Mouse (Mus musculus): ENCODE measurements around the gene I830077J02Rik. TPM values are rescaled to one million over a fixed set of nuclear protein-coding genes. Genes with fewer than 3 reads are reported as not detected.

Gene I830077J02Rik
- polyA plus RNA-seq, 1 experiment from 2014 or later = 0.45 TPM

DNA sequence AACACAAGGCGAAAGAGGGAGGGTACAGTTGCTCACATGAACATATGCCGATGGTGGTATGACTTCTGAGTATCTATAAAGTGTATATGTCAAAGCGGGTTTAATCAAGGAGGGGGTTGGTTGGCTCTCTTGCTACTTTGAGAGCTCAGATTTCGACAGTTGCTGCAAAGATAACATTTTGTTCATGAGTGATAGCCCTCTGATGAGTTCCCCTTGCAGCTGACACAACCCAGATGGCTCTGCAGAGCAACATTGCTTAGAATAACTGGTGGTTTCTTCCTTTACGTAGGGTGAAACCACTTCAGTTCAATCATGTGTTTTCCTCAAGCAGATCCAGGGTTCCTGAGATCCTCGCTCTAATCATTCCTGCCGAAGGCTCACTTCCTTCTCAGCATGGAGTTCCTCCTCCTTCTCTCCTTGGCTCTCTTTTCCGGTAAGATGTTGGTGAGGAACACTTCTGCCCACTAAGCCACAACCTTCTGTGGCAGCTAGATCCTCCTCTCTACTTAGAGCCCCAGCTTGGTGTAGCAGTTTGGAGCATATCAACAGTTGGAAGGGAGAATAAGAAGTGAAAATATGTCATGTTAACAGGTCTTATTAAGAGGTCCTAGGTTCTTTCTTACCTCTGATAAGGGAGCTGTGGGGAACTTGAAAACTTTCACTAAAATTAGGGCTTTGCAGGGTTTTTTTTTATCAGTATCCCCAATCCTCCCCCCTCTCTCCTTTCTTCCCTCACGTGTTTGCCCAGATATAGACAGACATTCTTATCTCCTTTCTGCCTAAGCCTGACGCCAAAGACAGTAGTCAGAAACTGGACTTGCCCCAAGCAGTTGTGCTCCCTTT, 18.4 kb downstream of the I830077J02Rik start:
- H3K4me1 ChIP-seq (ENCODE audit: control insufficient read depth, insufficient read depth, low read length) = no peaks in the 10 kb centered on the region
- ATAC-seq (ENCODE audit: low FRiP score, low TSS enrichment) = no peak
- H3K4me2 ChIP-seq (ENCODE audit: low read length) = no peak overlapping the region
- H3K36me3 ChIP-seq (ENCODE audit: control insufficient read depth, insufficient read depth, low read length) = no peaks in the 10 kb centered on the region
- 89% methylated on average over 10 of the region's 10 CpGs for WGBS
- H3K4me3 ChIP-seq (replicated peaks; ENCODE audit: low read depth, low read length) = no peak overlapping the region
- DNase-seq = no peak
- no peak overlapping the region for H3K27ac ChIP-seq (replicated peaks; ENCODE audit: low read depth, low read length)
- H3K9me3 ChIP-seq (ENCODE audit: control insufficient read depth, low read length) = no peaks in the 10 kb centered on the region
- H3K27me3 ChIP-seq (ENCODE audit: control insufficient read depth, insufficient read depth, low read length) = no peaks in the 10 kb centered on the region
- H3K9ac ChIP-seq (replicated peaks; ENCODE audit: low read length) = no peak overlapping the region

DNA sequence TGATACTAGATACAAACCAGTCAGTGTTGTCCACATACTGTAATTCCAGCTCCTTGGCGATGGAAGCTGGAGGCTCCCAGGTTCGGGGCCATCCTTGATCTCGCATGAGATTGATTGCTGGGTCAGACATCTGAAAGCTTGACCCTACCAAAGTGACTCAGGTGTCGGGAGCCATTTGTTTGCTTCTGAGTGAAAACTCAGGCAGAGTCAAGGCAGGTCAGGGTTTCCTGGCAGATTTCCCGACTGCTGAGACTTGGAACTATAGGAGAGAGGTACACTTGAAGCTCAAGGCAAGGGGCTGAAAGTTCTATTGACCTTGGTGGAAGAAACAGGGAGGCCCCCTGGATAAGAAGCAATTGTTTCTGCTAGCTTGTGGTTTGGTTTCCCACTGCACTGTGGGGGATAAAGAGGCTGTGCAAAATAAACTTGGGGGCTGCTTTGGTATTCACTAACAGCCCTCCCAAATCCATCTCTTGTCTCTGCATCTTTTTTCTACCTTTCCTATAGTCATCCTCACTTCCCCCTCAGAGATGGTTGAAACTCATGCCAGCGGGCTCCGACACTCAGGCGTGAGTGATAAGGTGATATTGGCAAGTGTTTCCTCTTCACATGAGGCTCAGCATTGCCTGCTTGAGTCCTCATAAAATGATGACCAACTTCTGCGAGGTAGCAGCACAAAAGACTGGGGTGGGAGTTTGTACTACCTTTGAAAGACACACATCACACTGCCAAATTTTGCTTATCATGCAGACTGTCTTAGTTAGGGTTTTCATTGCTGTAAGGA, 20.2 kb downstream of the I830077J02Rik start:
- Histone ChIP-seq H3K4me3 (replicated peaks; ENCODE audit: low read depth, low read length) (no peak overlapping the region), H3K4me2 (ENCODE audit: low read length) (no peak overlapping the region), H3K27me3 (ENCODE audit: control insufficient read depth, insufficient read depth, low read length) (no peaks in the 10 kb centered on the region), H3K9me3 (ENCODE audit: control insufficient read depth, low read length) (no peaks in the 10 kb centered on the region), H3K9ac (replicated peaks; ENCODE audit: low read length) (no peak overlapping the region), H3K36me3 (ENCODE audit: control insufficient read depth, insufficient read depth, low read length) (no peaks in the 10 kb centered on the region), H3K27ac (replicated peaks; ENCODE audit: low read depth, low read length) (no peak overlapping the region), H3K4me1 (ENCODE audit: control insufficient read depth, insufficient read depth, low read length) (no peaks in the 10 kb centered on the region)
- ATAC-seq (ENCODE audit: low FRiP score, low TSS enrichment) (no peak), DNase-seq (no peak)
- 88% methylated on average over 9 of the region's 9 CpGs for WGBS

DNA sequence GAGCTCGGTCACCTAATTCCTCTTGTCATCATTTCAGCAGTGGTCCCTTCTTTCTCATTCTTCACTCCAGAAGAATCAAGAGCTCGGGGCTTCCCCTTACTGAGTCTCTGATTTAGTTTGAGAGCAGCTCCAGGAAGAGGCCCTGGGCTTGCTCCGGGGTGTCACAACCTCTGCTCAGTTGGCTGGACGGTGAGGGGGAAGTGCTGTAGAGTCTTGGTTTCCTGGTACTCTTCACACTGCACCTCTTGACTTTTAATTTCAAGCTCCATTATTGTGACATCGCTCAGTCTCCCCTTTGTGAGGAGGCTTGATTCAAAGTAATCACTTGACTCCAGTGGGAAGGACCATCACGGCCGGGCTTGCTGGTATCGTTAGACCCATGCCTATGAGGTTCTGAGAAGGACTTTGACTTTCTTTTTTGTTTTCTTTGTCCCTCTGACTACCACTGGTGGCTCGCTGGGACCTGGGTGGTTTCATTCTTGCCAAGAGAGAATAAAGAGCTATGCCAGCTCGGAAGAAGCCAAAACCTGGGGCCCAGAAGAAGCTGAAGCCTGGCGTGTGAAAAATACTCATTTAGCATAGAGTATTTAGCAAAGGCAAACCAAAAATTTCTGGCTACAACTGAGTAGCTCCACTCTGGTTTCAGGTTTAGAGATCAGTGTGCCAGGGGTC, 21.8 kb downstream of the I830077J02Rik start:
- Histone ChIP-seq H3K9me3 (ENCODE audit: control insufficient read depth, low read length) (no peaks in the 10 kb centered on the region), H3K4me2 (ENCODE audit: low read length) (no peak overlapping the region), H3K4me1 (ENCODE audit: control insufficient read depth, insufficient read depth, low read length) (no peaks in the 10 kb centered on the region), H3K36me3 (ENCODE audit: control insufficient read depth, insufficient read depth, low read length) (no peaks in the 10 kb centered on the region), H3K4me3 (replicated peaks; ENCODE audit: low read depth, low read length) (no peak overlapping the region), H3K9ac (replicated peaks; ENCODE audit: low read length) (no peak overlapping the region), H3K27me3 (ENCODE audit: control insufficient read depth, insufficient read depth, low read length) (no peaks in the 10 kb centered on the region), H3K27ac (replicated peaks; ENCODE audit: low read depth, low read length) (no peak overlapping the region)
- ATAC-seq (ENCODE audit: low FRiP score, low TSS enrichment) (no peak), DNase-seq (no peak)
- WGBS = 93% methylated on average over 11 of the region's 11 CpGs

DNA sequence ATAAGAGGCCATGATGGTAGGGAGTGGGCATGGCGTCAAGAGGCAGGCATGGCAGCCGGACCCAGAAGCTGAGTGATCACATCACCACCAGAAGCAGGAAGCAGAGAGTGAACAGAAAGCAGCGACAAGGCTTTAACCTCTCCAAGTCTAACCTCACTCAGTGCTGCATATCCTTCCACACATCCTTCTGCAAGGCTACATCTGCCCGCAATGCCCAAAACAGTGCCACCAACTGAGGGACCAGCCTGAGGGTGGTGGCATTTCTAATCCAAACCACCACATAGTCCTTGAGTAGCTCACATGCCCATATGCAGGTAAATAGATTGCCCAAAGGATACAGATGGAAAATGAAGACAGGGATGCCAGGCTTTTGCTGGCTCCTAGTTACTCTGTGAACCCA, 23.5 kb downstream of the I830077J02Rik start:
- WGBS = 91% methylated on average over 4 of the region's 4 CpGs
- Histone ChIP-seq H3K27ac (replicated peaks; ENCODE audit: low read depth, low read length) (no peak overlapping the region), H3K4me2 (ENCODE audit: low read length) (no peak overlapping the region), H3K27me3 (ENCODE audit: control insufficient read depth, insufficient read depth, low read length) (no peaks in the 10 kb centered on the region), H3K9me3 (ENCODE audit: control insufficient read depth, low read length) (no peaks in the 10 kb centered on the region), H3K4me1 (ENCODE audit: control insufficient read depth, insufficient read depth, low read length) (no peaks in the 10 kb centered on the region), H3K9ac (replicated peaks; ENCODE audit: low read length) (no peak overlapping the region), H3K36me3 (ENCODE audit: control insufficient read depth, insufficient read depth, low read length) (no peaks in the 10 kb centered on the region), H3K4me3 (replicated peaks; ENCODE audit: low read depth, low read length) (no peak overlapping the region)
- ATAC-seq (ENCODE audit: low FRiP score, low TSS enrichment) (no peak), DNase-seq (no peak)

DNA sequence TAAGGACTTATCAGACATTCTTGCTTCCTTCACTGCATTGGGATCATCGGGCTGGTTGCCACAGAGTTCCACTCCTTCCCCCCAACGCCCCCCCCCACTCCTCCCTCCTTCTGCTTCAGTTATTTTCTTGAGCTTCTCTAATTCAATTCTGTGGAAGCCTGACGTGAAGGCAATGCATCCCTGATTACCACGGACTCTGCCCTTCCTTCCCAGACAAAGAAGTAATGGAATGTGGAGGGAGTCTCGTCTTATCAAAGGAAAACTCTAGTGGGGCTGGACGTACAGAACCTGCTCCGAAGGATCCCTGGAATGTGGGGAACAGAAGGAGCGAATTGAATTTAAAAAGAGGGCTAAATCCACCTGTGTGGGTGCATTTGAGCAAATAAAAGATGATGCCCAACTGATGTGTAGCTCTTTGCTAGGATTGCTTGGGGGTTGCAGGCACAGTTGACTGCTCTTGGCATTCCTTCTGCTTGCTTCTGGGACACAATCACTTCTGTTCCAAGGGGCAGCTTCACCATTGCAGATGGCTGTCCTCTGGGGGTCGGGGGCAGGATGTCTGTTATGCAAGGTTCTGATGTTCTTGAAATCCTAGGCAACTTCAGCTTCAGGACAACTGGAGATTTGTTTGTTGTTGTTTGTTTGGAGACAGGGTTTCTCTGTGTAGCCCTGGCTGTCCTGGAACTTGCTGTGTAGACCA, 24.4 kb downstream of the I830077J02Rik start:
- H3K9me3 ChIP-seq (ENCODE audit: control insufficient read depth, low read length) = no peaks in the 10 kb centered on the region
- ATAC-seq (ENCODE audit: low FRiP score, low TSS enrichment) = no peak
- H3K36me3 ChIP-seq (ENCODE audit: control insufficient read depth, insufficient read depth, low read length) = no peaks in the 10 kb centered on the region
- H3K27me3 ChIP-seq (ENCODE audit: control insufficient read depth, insufficient read depth, low read length) = no peaks in the 10 kb centered on the region
- H3K4me2 ChIP-seq (ENCODE audit: low read length) = no peak overlapping the region
- no peak overlapping the region for H3K9ac ChIP-seq (replicated peaks; ENCODE audit: low read length)
- H3K27ac ChIP-seq (replicated peaks; ENCODE audit: low read depth, low read length) = no peak overlapping the region
- H3K4me1 ChIP-seq (ENCODE audit: control insufficient read depth, insufficient read depth, low read length) = no peaks in the 10 kb centered on the region
- no peak overlapping the region for H3K4me3 ChIP-seq (replicated peaks; ENCODE audit: low read depth, low read length)
- DNase-seq = no peak
- 35% methylated on average over 9 of the region's 9 CpGs for WGBS

DNA sequence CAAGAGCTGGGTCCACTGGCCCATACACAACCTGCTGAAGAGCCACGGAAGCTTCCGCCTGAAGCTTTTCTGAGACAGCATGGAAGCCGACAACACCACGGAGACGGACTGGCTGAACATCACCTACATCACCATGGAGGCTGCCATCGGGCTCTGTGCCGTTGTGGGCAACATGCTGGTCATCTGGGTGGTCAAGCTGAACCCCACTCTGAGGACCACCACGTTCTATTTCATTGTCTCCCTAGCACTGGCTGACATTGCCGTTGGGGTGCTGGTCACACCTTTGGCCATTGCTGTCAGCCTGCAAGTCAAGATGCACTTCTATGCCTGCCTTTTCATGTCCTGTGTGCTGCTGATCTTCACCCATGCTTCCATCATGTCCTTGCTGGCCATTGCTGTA, 27.7 kb downstream of the I830077J02Rik start:
- no peak overlapping the region for H3K9ac ChIP-seq (replicated peaks; ENCODE audit: low read length)
- WGBS = 94% methylated on average over 9 of the region's 9 CpGs
- no peak for ATAC-seq (ENCODE audit: low FRiP score, low TSS enrichment)
- no peaks in the 10 kb centered on the region for H3K36me3 ChIP-seq (ENCODE audit: control insufficient read depth, insufficient read depth, low read length)
- no peaks in the 10 kb centered on the region for H3K4me1 ChIP-seq (ENCODE audit: control insufficient read depth, insufficient read depth, low read length)
- no peak overlapping the region for H3K4me2 ChIP-seq (ENCODE audit: low read length)
- no peak for DNase-seq
- no peaks in the 10 kb centered on the region for H3K9me3 ChIP-seq (ENCODE audit: control insufficient read depth, low read length)
- H3K27ac ChIP-seq (replicated peaks; ENCODE audit: low read depth, low read length) = no peak overlapping the region
- no peaks in the 10 kb centered on the region for H3K27me3 ChIP-seq (ENCODE audit: control insufficient read depth, insufficient read depth, low read length)
- no peak overlapping the region for H3K4me3 ChIP-seq (replicated peaks; ENCODE audit: low read depth, low read length)

DNA sequence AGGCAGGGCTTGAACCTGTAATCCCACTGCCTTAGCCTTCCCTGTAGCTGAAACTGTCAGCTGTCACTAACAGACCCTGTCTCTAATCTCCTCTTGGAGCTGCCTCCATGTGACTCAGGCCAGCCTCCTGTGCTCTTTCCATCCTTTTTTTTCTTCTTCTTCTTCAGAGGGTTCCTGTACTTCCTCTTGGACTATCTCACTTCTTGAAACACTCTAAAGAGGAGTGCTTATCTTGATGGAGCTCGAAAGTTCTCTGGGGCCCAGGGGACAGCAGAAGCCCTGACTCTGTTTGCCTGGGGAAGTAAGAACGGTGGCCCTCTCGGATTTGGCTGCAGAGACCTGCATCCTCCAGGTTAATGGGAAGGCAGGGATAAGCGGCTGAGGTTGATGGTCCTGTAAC, 28.3 kb downstream of the I830077J02Rik start:
- 79% methylated on average over 4 of the region's 4 CpGs for WGBS
- Histone ChIP-seq H3K27ac (replicated peaks; ENCODE audit: low read depth, low read length) (no peak overlapping the region), H3K27me3 (ENCODE audit: control insufficient read depth, insufficient read depth, low read length) (no peaks in the 10 kb centered on the region), H3K4me1 (ENCODE audit: control insufficient read depth, insufficient read depth, low read length) (no peaks in the 10 kb centered on the region), H3K9me3 (ENCODE audit: control insufficient read depth, low read length) (no peaks in the 10 kb centered on the region), H3K4me2 (ENCODE audit: low read length) (no peak overlapping the region), H3K36me3 (ENCODE audit: control insufficient read depth, insufficient read depth, low read length) (no peaks in the 10 kb centered on the region), H3K9ac (replicated peaks; ENCODE audit: low read length) (no peak overlapping the region), H3K4me3 (replicated peaks; ENCODE audit: low read depth, low read length) (no peak overlapping the region)
- ATAC-seq (ENCODE audit: low FRiP score, low TSS enrichment) (no peak), DNase-seq (no peak)

DNA sequence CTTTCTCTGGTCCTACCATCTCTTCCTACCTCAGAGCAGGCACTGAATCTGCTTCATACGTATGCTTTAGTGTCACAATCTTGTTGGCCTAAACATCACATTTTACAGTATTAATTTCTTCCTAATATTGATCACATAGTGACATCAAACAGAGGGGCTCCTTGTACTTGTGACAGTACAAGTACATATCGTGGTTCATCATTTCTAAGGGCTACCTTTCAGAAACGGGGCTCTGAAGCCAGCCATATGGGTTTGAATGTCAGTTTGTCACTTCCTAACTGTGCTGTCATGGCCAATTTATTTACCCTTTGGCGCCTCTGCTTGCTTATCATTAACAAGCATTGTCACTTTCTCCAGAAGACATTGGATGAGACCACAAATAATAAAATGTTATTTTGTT, 31.0 kb downstream of the I830077J02Rik start:
- no peak overlapping the region for H3K4me2 ChIP-seq (ENCODE audit: low read length)
- no peak overlapping the region for H3K4me3 ChIP-seq (replicated peaks; ENCODE audit: low read depth, low read length)
- no peaks in the 10 kb centered on the region for H3K9me3 ChIP-seq (ENCODE audit: control insufficient read depth, low read length)
- H3K27ac ChIP-seq (replicated peaks; ENCODE audit: low read depth, low read length) = no peak overlapping the region
- ATAC-seq (ENCODE audit: low FRiP score, low TSS enrichment) = no peak
- H3K9ac ChIP-seq (replicated peaks; ENCODE audit: low read length) = no peak overlapping the region
- no peak for DNase-seq
- H3K27me3 ChIP-seq (ENCODE audit: control insufficient read depth, insufficient read depth, low read length) = no peaks in the 10 kb centered on the region
- 77% methylated on average over 4 of the region's 4 CpGs for WGBS
- no peaks in the 10 kb centered on the region for H3K4me1 ChIP-seq (ENCODE audit: control insufficient read depth, insufficient read depth, low read length)
- no peaks in the 10 kb centered on the region for H3K36me3 ChIP-seq (ENCODE audit: control insufficient read depth, insufficient read depth, low read length)

All from midbrain, embryonic 14.5 days (tissue).